Mouse (Mus musculus) lung, postnatal 0 days (tissue): Measurements from ENCODE around the gene Mnat1.

Experiments
- CTCF ChIP-seq: IDR thresholded peaks from 2 replicates; pipeline ENCODE4 v1.5.1; 2016; ENCODE audit warnings: antibody characterized with exemption, mild to moderate bottlenecking
- EP300 ChIP-seq: IDR thresholded peaks from 2 replicates; pipeline ENCODE4 v1.6.1; 2016; ENCODE audit warnings: antibody characterized with exemption, mild to moderate bottlenecking, control low read depth

GRCm38 (mm10) chr12:73197363-73197762, 73.8 kb downstream of the Mnat1 start:
- no peak for TF ChIP-seq CTCF
- TF ChIP-seq EP300, result no peak
